Mouse (Mus musculus): ENCODE results near the gene Tubgcp6. TPM values are rescaled to one million over a fixed set of nuclear protein-coding genes. Genes with fewer than 3 reads are reported as not detected.

Gene Tubgcp6
- polyA plus RNA-seq, 1 experiment from 2014 or later, result 9.1 TPM

DNA sequence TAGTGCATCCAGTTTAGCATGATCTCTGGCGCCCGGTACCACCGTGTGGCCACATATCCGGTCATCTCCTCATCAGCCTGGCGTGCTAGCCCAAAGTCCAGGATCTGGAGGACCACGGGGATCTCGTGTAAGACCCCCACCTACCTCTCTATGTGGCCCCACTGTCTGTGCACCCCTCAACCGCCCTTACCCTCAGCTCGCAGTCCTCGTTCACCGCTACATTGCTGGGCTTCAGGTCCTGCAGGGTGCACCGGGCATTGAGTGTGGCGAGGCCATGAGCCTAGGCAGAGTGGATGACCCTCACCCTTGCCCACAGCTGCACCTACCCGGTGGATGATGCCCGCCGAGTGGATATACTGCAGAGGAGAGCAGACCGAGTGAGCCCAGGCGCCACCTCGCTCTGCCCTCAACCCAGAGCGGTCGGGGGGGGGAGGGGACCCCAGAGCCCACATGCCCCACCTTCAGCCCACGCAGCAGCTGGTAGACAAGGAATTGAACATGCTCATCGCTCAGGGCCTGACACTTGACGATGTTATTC, 23.0 kb upstream of the Tubgcp6 start:
- Histone ChIP-seq H3K9ac (ENCODE audit: low read length) (no peak overlapping the region), H3K27ac (ENCODE audit: low read length) (no peak overlapping the region), H3K4me3 (ENCODE audit: low read length) (no peak overlapping the region), H3K36me3 (ENCODE audit: control insufficient read depth, insufficient read depth) (no peaks in the 10 kb centered on the region), H3K27me3 (ENCODE audit: control insufficient read depth, insufficient read depth, low read length) (peaks cover 64% of the 10 kb centered on the region), H3K9me3 (replicated peaks; ENCODE audit: control insufficient read depth, low read length) (no peaks in the 10 kb centered on the region), H3K4me2 (ENCODE audit: low read depth, low read length) (no peak overlapping the region; the same call in 1 of the 2 replicates), H3K4me1 (ENCODE audit: control insufficient read depth, insufficient read depth, low read length) (peaks cover 17% of the 10 kb centered on the region)
- 69% methylated on average over 24 of the region's 24 CpGs for WGBS
- ATAC-seq (replicated peaks; ENCODE audit: extremely low read depth, insufficient read depth, low FRiP score), result no peak

DNA sequence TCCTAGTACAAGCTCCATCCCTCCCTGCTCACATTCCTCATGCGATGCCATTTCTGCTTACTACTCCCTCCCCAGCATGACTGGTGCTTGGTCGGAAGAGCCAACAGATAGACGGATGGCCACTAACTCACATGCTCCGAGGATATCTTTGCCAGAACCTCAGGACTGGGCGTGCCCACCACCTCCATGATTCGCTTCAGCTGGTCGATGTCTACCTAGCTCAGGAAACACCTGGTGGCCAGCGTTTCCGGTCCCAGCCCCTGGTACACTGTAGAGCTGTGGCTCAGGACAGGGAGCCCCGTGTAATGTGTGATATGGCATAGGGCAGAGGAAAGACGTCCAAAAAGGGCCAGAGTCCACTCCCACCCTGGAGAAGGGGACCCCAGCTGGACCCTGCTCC, 22.1 kb upstream of the Tubgcp6 start:
- Histone ChIP-seq H3K9ac (ENCODE audit: low read length) (no peak overlapping the region), H3K4me3 (ENCODE audit: low read length) (no peak overlapping the region), H3K9me3 (replicated peaks; ENCODE audit: control insufficient read depth, low read length) (no peaks in the 10 kb centered on the region), H3K4me2 (ENCODE audit: low read depth, low read length) (no peak overlapping the region), H3K27me3 (ENCODE audit: control insufficient read depth, insufficient read depth, low read length) (peaks cover 62% of the 10 kb centered on the region), H3K27ac (ENCODE audit: low read length) (no peak overlapping the region), H3K36me3 (ENCODE audit: control insufficient read depth, insufficient read depth) (no peaks in the 10 kb centered on the region), H3K4me1 (ENCODE audit: control insufficient read depth, insufficient read depth, low read length) (peaks cover 18% of the 10 kb centered on the region)
- 79% methylated on average over 11 of the region's 11 CpGs for WGBS
- ATAC-seq (replicated peaks; ENCODE audit: extremely low read depth, insufficient read depth, low FRiP score), result no peak

DNA sequence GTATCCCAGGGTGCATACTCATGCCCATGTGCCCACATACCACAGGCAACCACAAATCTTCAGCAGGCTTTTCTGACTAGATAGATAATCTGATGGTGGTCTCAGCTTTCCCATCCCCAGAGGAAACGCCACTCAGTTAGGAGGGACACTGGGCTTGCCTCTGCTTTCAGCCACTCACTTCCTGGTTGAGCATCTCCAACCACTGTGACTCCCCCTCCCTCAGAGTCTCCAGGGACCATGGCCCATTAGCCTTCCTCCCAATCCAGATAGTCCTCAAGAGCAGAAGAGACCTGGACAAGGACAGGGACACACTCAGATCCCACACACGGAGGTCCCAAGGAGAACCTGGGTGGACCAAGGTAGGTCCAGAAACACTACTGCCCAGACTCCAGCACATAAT, 20.2 kb upstream of the Tubgcp6 start:
- Histone ChIP-seq H3K27me3 (ENCODE audit: control insufficient read depth, insufficient read depth, low read length) (peaks cover 62% of the 10 kb centered on the region), H3K4me3 (ENCODE audit: low read length) (no peak overlapping the region), H3K9me3 (replicated peaks; ENCODE audit: control insufficient read depth, low read length) (no peaks in the 10 kb centered on the region), H3K36me3 (ENCODE audit: control insufficient read depth, insufficient read depth) (no peaks in the 10 kb centered on the region), H3K4me2 (ENCODE audit: low read depth, low read length) (no peak overlapping the region), H3K27ac (ENCODE audit: low read length) (no peak overlapping the region), H3K9ac (ENCODE audit: low read length) (no peak overlapping the region), H3K4me1 (ENCODE audit: control insufficient read depth, insufficient read depth, low read length) (peaks cover 17% of the 10 kb centered on the region)
- WGBS, result 55% methylated on average over 2 of the region's 2 CpGs
- ATAC-seq (replicated peaks; ENCODE audit: extremely low read depth, insufficient read depth, low FRiP score), result no peak

DNA sequence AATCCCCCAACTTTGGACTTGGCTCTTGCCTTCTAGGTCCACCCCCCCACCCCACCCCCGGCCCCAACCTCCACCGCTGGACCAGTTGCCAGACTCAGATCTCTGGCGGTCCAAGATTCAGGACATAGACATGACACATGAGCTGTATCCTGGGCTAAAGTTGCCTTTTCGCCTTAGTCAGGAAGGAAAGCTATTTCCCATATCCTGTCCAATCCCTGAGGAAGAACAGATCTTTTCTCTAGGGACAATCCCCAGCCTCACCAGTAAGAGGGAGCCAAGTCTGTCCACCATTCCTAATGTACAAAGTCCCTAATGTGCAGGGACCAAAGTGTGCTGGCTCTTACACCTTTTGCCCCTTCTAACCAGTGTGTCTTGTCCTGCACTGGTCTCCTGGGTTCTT, 19.0 kb upstream of the Tubgcp6 start:
- Histone ChIP-seq H3K36me3 (ENCODE audit: control insufficient read depth, insufficient read depth) (no peaks in the 10 kb centered on the region), H3K4me2 (ENCODE audit: low read depth, low read length) (no peak overlapping the region), H3K9me3 (replicated peaks; ENCODE audit: control insufficient read depth, low read length) (no peaks in the 10 kb centered on the region), H3K4me3 (ENCODE audit: low read length) (no peak overlapping the region), H3K4me1 (ENCODE audit: control insufficient read depth, insufficient read depth, low read length) (peaks cover 25% of the 10 kb centered on the region), H3K27me3 (ENCODE audit: control insufficient read depth, insufficient read depth, low read length) (peaks cover 51% of the 10 kb centered on the region), H3K9ac (ENCODE audit: low read length) (no peak overlapping the region), H3K27ac (ENCODE audit: low read length) (no peak overlapping the region)
- ATAC-seq (replicated peaks; ENCODE audit: extremely low read depth, insufficient read depth, low FRiP score), result no peak
- WGBS, result 56% methylated on average over 4 of the region's 4 CpGs

- Histone ChIP-seq H3K4me1 (ENCODE audit: control insufficient read depth, insufficient read depth, low read length) (peaks cover 20% of the 10 kb centered on the region), H3K27ac (ENCODE audit: low read length) (no peak overlapping the region), H3K9me3 (replicated peaks; ENCODE audit: control insufficient read depth, low read length) (no peaks in the 10 kb centered on the region), H3K4me3 (ENCODE audit: low read length) (no peak overlapping the region), H3K9ac (ENCODE audit: low read length) (no peak overlapping the region), H3K27me3 (ENCODE audit: control insufficient read depth, insufficient read depth, low read length) (peaks cover 48% of the 10 kb centered on the region), H3K36me3 (ENCODE audit: control insufficient read depth, insufficient read depth) (no peaks in the 10 kb centered on the region), H3K4me2 (ENCODE audit: low read depth, low read length) (no peak overlapping the region)
- ATAC-seq (replicated peaks; ENCODE audit: extremely low read depth, insufficient read depth, low FRiP score), result no peak
- 27% methylated on average over 5 of the region's 5 CpGs for WGBS
Observed at GRCm38 (mm10) chr15:89141443-89141842, 18.5 kb upstream of the Tubgcp6 start.

DNA sequence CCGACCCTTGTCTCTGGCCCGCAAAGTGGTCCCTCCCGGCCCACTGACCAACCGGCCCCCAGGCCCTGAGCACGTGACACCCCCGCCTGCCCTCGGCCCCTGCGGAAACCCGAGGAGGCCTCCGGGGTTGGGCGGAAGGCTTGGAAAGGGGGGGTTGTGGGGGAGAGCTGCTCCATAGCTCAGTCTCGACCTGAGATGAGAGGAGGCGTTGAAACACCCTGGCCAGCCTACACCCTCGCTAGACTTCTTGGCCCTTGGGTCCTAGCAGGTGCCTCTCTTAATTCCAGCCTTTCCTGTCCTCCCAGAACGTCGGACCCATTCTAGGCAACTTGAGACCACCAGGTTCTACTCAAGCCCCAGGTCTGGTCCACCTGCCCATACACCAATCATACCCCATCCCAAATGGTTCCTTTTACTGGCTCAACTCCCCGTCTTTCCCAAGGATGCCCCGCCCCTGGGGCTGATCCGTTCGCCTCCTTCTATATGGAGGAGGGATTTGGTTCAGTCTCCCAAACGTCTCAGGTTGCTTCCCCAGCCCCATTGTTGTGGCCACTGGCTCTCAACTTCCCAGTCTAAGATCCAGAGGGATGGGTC, 17.8 kb upstream of the Tubgcp6 start, which contains the start of gene Mapk12:
Mapk12 (minus strand) TSS at position 45 of the 594 bp plus-strand sequence.
- peaks cover 18% of the 10 kb centered on the region for H3K4me1 ChIP-seq (ENCODE audit: control insufficient read depth, insufficient read depth, low read length)
- no peak within 1 kb of the TSS for H3K27ac ChIP-seq (ENCODE audit: low read length)
- H3K27me3 ChIP-seq (ENCODE audit: control insufficient read depth, insufficient read depth, low read length), result peaks cover 41% of the 10 kb centered on the region
- ATAC-seq (replicated peaks; ENCODE audit: extremely low read depth, insufficient read depth, low FRiP score), result peak; percentile 53; the same call in 1 of the 2 replicates
- H3K9ac ChIP-seq (ENCODE audit: low read length), result peak within 1 kb of the TSS; percentile 76
- under 1% methylated on average over 21 of the region's 21 CpGs for WGBS
- H3K4me2 ChIP-seq (ENCODE audit: low read depth, low read length), result peak within 1 kb of the TSS; percentile 97
- no peaks in the 10 kb centered on the region for H3K9me3 ChIP-seq (replicated peaks; ENCODE audit: control insufficient read depth, low read length)
- H3K4me3 ChIP-seq (ENCODE audit: low read length), result peak within 1 kb of the TSS; percentile 67
- no peaks in the 10 kb centered on the region for H3K36me3 ChIP-seq (ENCODE audit: control insufficient read depth, insufficient read depth)

GRCm38 (mm10) chr15:89140048-89140658, 17.2 kb upstream of the Tubgcp6 start:
- H3K4me3 ChIP-seq (ENCODE audit: low read length), result peak overlapping the region; percentile 67
- no peaks in the 10 kb centered on the region for H3K9me3 ChIP-seq (replicated peaks; ENCODE audit: control insufficient read depth, low read length)
- under 1% methylated on average over 53 of the region's 53 CpGs for WGBS
- no peaks in the 10 kb centered on the region for H3K36me3 ChIP-seq (ENCODE audit: control insufficient read depth, insufficient read depth)
- H3K27ac ChIP-seq (ENCODE audit: low read length), result no peak overlapping the region
- peak overlapping the region; percentile 76 for H3K9ac ChIP-seq (ENCODE audit: low read length)
- H3K4me2 ChIP-seq (ENCODE audit: low read depth, low read length), result peak overlapping the region; percentile 97
- ATAC-seq (replicated peaks; ENCODE audit: extremely low read depth, insufficient read depth, low FRiP score), result 0 out of 2 replicates have a peak, but pooled peaks have one; percentile 42
- H3K27me3 ChIP-seq (ENCODE audit: control insufficient read depth, insufficient read depth, low read length), result peaks cover 35% of the 10 kb centered on the region
- H3K4me1 ChIP-seq (ENCODE audit: control insufficient read depth, insufficient read depth, low read length), result peaks cover 18% of the 10 kb centered on the region

GRCm38 (mm10) chr15:89138531-89138930, 15.6 kb upstream of the Tubgcp6 start:
- Histone ChIP-seq H3K27me3 (ENCODE audit: control insufficient read depth, insufficient read depth, low read length) (peaks cover 24% of the 10 kb centered on the region), H3K4me3 (ENCODE audit: low read length) (no peak overlapping the region), H3K4me1 (ENCODE audit: control insufficient read depth, insufficient read depth, low read length) (peaks cover 18% of the 10 kb centered on the region), H3K36me3 (ENCODE audit: control insufficient read depth, insufficient read depth) (no peaks in the 10 kb centered on the region), H3K27ac (ENCODE audit: low read length) (no peak overlapping the region), H3K9ac (ENCODE audit: low read length) (no peak overlapping the region), H3K4me2 (ENCODE audit: low read depth, low read length) (no peak overlapping the region), H3K9me3 (replicated peaks; ENCODE audit: control insufficient read depth, low read length) (no peaks in the 10 kb centered on the region)
- 92% methylated on average over 6 of the region's 6 CpGs for WGBS
- ATAC-seq (replicated peaks; ENCODE audit: extremely low read depth, insufficient read depth, low FRiP score), result no peak

GRCm38 (mm10) chr15:89138046-89138405, 15.1 kb upstream of the Tubgcp6 start:
- H3K9ac ChIP-seq (ENCODE audit: low read length), result no peak overlapping the region
- H3K27ac ChIP-seq (ENCODE audit: low read length), result no peak overlapping the region
- WGBS, result 76% methylated on average over 7 of the region's 7 CpGs
- no peaks in the 10 kb centered on the region for H3K36me3 ChIP-seq (ENCODE audit: control insufficient read depth, insufficient read depth)
- no peaks in the 10 kb centered on the region for H3K9me3 ChIP-seq (replicated peaks; ENCODE audit: control insufficient read depth, low read length)
- peaks cover 18% of the 10 kb centered on the region for H3K4me1 ChIP-seq (ENCODE audit: control insufficient read depth, insufficient read depth, low read length)
- H3K4me2 ChIP-seq (ENCODE audit: low read depth, low read length), result no peak overlapping the region
- no peak for ATAC-seq (replicated peaks; ENCODE audit: extremely low read depth, insufficient read depth, low FRiP score)
- H3K4me3 ChIP-seq (ENCODE audit: low read length), result no peak overlapping the region
- peaks cover 24% of the 10 kb centered on the region for H3K27me3 ChIP-seq (ENCODE audit: control insufficient read depth, insufficient read depth, low read length)
